Mouse (Mus musculus) adrenal gland, postnatal 10 days (tissue): ENCODE measurements around the gene Rara. TPM values are rescaled to one million over a fixed set of nuclear protein-coding genes. Genes with fewer than 3 reads are reported as not detected.
"Not testable (repeated sequence)": the region's sequence is repeated elsewhere in the genome, so short reads cannot be mapped to it uniquely, and the experiment has no call there.

Experiments used
- DNase-seq: peaks from one replicate; pipeline ENCODE4 v3.0.0; 2021; ENCODE audit warnings: mixed read lengths
- total RNA-seq, 2 experiments: library from RNA; stranded (reverse); gene quantifications; 2 replicates each; pipeline ENCODE4 v1.2.3; 2021

Rara gene
- total RNA-seq, 2 experiments from 2014 or later: 26.2 to 34.7 TPM

- peak; percentile 13 for DNase-seq
These were observed 40.5 kb downstream of the Rara start for GRCm38 (mm10) chr11:98968079-98968478.

- peak; percentile 22 for DNase-seq
These were observed 41.3 kb downstream of the Rara start for GRCm38 (mm10) chr11:98968716-98969495.

DNA sequence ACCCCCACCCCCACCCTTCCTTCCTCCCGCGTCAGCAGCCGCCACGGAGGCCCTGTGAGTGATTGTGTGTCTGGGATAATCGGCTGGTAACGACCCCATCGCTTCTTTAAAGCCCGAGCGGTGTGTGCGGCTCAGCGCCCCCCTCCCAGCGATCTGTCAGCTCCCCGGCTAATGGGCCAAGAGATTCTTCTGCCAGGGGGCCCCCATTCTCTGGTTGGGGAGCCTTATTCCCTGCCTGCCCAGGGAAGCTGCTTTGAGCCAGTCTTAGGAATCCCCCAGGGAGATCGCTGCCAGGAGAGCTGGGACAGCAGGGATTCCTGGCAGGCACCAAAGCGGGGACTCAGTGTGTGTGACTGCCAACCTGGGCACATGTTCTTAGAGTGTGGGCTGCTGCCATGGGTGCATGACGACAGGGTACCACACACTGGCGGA is 41.9 kb downstream of the Rara start:
- DNase-seq: peak; percentile 49

GRCm38 (mm10) chr11:98970191-98970925 is 42.7 kb downstream of the Rara start:
- DNase-seq: no peak

- peak; percentile 83 for DNase-seq
These were observed 43.9 kb downstream of the Rara start for GRCm38 (mm10) chr11:98971316-98972031.

GRCm38 (mm10) chr11:98972215-98972614 is 44.6 kb downstream of the Rara start:
- peak; percentile 91 for DNase-seq

GRCm38 (mm10) chr11:98972801-98973360 is 45.3 kb downstream of the Rara start:
- DNase-seq: no peak

- peak; percentile 71 for DNase-seq
These were observed 46.0 kb downstream of the Rara start for GRCm38 (mm10) chr11:98973584-98973983.

DNA sequence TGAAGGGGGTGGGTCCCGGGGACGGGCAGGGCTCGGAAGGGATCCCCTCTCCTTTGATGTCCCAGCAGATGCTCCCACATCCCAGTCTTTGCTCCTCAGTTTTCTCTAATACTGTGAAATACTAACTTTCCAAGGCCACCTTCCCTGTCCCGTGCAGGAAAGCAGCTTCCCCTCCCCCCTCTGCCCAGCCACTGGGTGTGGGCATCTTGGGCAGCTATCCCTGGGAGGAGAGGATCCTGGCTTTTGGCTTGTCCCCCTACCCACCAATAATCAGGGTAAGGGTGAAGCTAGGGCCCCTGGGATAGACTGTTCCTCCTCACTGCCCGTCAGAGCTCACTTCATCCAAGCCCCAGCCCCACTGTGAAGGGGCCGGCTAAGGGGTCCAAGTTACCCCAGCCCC is 46.6 kb downstream of the Rara start:
- peak; percentile 27 for DNase-seq

GRCm38 (mm10) chr11:98974871-98975719 is 47.5 kb downstream of the Rara start:
- peak; percentile 85 for DNase-seq

DNA sequence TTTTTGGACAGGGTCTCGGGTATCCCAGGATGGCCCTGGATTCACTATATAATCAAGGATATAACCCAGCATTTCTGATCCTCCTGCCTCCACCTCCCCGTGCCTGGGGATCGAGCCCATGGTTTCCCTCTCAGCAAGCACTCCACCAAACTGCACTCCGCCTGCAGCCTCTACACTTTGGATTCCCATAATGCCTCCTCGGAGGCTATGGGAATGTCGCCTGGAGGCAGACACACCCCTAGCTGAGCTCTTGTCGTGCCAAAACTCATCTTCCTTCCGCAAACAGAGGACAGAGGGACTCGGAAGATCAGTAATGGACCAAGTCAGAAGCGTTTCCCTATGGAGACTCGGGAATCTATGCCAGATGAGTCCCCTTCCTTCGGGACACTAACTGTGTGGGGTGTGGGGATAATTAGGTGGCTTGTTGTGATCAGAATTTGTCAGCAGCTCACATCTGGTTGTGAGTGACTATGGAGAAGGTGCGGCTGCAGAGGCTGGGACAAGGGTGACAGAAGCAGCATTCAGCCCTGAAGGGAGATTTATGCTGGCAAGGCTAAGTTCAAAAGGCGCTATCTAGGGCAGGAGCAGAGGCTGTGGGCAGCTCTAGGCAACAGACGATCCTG is 51.0 kb downstream of the Rara start:
- no peak for DNase-seq

DNA sequence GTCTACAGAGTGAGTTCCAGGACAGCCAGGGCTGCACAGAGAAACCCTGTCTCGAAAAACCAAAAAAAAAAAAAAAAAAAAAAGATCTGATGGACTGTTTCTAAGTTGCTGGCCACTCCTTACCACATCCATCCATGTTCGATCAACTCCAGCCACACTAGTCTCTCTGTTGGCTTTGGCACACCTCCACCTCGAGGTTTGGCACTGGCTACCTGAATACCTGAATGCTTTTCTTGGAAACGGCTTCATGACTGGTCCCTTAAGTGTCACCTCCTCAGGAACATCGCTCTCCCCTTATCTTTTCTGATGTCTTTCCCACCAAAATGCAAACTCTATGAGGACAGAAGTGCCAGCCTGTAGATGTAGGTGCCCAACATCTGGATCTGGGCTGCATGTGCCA is 51.7 kb downstream of the Rara start:
- DNase-seq: no peak

DNA sequence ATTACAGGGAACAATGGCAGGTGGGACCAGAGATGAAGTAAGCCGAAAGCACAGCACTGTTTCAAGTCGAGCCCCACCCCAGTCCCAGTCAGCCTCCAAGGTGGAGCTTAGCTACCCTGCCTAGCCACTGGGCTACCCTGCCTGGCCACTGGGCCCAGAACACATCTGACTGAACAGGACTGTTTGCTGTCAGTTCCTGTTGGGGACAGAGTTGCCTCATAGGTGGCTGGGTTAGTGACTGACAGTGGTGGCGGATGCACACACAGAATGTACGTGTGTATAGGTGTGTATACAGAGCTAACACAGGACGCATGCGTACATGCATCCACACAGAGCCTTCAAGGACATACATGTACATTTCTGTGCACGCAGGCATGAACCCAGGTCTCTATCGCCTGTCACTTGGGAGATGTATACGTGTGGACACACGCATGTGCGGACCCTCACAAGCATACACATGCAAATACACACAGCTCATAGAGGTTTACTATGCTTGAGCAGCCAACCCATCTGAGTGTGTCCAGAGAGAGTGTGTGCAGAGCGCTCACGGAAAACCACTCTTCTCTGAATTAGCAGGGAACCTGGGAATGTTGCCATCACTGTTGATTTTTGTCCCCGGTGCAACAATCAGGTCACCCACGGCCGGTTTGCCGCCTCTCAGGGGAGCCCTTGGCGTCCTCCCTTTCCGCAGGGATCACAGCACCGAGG is 53.8 kb downstream of the Rara start:
- DNase-seq: no peak

DNA sequence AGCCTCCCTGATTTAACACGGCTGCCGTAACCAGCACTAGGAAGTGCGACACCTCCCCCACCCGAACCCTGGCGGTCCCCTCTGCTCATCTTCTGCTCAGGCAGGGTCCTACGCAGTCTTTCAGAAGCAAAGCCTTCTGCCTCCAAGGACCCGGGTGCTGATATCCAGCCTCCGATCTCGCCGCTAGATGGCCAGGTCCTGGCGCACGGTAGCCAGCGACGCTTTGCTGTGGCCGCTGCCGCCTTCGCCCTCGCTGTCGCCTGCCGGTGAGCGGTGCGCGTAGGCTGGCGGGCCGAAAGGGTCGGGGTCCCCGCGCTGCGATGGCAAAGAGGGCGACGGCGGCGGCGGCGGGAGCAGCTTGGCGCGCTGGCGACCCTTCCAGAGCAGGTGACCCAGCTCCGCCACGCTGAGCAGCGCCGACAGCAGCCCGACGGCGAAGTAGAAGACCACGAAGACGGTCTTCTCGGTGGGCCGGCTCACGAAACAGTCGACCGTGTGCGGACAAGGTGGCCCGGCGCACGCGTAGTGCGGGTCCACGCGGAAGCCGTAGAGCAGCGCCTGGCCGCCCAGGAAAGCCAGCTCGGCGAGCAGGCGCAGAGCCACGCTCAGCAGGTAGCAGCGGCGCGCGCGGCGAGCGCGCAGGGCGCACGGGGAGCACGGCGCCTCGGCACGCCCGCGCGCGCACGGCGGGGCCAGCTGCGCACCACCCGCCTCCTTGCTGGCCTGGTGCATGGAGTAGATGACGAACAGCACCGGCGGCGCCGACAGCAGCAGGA is 54.6 kb downstream of the Rara start:
- DNase-seq: peak; percentile 79

DNA sequence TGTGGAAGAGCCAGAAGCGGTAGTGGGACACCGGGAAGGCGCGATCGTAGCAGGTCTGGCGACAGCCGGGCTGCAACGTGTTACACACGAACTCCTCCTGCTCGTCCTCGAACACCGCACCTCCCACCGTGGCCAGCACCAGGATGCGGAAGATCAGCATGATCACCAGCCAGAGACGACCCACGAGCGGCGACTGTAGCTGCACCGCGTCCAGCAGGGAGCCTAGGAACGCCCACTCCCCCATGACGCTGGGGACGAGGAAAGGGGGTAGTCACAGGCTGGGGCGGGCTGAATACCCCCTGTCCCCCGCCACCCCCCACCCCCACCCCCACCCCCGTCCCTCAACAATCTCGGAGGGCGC is 55.1 kb downstream of the Rara start, which contains the start of gene Gjd3:
TSS of gene Gjd3 (minus strand) at position 244 of the 361 bp plus-strand sequence.
- DNase-seq: no peak

DNA sequence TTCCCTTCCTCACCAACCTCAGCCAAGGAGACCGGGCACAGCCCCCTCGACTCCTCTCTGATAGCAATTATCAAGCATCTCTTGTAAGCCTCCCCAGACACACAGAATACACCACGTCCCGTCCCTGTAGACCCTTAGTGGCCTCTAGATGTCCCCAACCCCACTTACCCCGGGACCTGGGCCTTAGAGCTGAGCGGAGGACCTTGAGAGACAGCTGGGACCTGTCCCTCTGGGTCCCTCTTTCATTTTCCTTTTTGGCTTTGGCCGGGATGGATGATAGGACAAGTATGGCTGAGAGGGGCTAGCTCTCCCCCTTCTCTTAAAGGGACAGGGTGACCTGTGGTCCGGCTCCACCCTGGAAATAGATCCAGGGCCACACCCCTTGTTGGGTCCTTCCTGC is 55.9 kb downstream of the Rara start:
- DNase-seq: no peak

GRCm38 (mm10) chr11:98985542-98985941 is 57.9 kb downstream of the Rara start:
- DNase-seq: no peak

DNA sequence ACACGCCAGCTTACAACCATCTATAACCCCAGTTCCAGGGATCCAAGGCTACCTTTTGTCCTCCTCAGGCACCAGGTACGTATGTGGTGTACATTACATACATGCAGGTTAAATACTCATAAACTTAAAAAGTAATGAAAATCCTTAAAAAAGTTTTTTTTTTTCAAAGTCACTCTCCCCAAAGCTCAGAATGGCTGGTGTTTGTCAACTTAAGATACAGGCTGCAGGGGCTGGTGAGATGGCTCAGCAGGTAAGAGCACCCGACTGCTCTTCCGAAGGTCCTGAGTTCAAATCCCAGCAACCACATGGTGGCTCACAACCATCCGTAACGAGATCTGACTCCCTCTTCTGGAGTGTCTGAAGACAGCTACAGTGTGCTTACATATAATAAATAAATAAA is 60.6 kb downstream of the Rara start:
- DNase-seq: not testable (repeated sequence)

DNA sequence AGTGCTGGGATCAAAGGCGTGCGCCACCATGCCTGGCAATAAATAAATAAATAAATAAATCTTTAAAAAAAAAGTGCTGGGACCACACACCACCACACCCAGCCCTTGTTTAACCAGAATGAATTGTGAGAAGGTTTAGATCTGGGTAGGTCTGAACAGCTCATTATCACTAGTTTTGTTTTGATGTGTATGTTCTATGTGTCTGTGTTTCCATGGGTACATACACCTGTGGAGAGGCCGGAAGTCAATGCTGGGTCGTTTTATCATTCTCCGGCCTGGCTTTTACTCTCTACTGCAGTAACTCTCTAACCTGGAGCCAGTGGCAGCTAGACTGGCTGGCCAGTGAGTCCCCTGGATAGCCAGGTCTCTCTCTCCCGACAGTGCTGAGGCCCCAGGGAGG is 63.2 kb downstream of the Rara start:
- DNase-seq: no peak

DNA sequence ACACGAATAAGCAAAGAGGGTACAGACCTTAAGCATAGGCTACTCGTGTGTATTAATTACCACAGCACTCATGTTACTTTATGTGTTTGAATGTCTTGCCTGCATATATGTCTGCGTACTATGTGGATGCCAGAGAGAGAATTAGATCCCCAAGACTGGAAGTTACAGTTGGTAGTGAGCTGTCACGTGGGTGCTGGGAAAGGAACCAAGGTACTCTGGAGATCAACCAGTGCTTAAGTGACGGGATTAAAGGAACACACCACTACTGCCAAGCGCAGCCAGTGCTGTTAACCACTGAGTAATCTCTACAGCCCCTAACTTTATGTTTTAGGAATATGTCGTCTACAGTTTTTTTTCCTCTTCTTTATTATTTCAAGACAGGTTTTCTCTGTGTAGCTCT is 68.4 kb downstream of the Rara start:
- DNase-seq: no peak
